Mouse (Mus musculus) MEL (cell line): ENCODE results near the gene Arhgef25. TPM values are rescaled to one million over a fixed set of nuclear protein-coding genes. Genes with fewer than 3 reads are reported as not detected.

Experiments
- DNase-seq: peaks from one replicate; pipeline ENCODE4 v3.0.0; 2011; ENCODE audit warnings: low read depth, low spot score
- H3K27ac ChIP-seq: 2 replicates; pipeline ENCODE4 v1.5.1; 2012; ENCODE audit warnings: low read depth, mild to moderate bottlenecking, control low read depth, low read length, moderate library complexity; ENCODE audit not compliant: control insufficient read depth
- H3K27me3 ChIP-seq, 2 experiments: fragments of 150-350 bp in 1 of 2; sonication (generic) in 1 of 2; 2 replicates each; pipeline ENCODE4 v1.6.1; 2012; ENCODE audit warnings: low read length in 2 of 2, mild to moderate bottlenecking in 2 of 2, improper control_type of control experiment in 1 of 2, moderate library complexity in 1 of 2; ENCODE audit not compliant: insufficient read depth in 2 of 2, control insufficient read depth in 1 of 2
- H3K36me3 ChIP-seq, 2 experiments: 2 replicates each; pipeline ENCODE4 v1.6.1; 2012 to 2014; ENCODE audit warnings: low read length in 2 of 2, improper control_type of control experiment in 1 of 2, inconsistent platforms in 1 of 2, mild to moderate bottlenecking in 1 of 2; ENCODE audit not compliant: insufficient read depth in 2 of 2, control insufficient read depth in 1 of 2
- H3K4me1 ChIP-seq, 2 experiments: fragments of 150-350 bp in 1 of 2; sonication (generic) in 1 of 2; 2 replicates each; pipeline ENCODE4 v1.6.1; 2012; ENCODE audit warnings: low read length in 2 of 2, improper control_type of control experiment in 1 of 2, mild to moderate bottlenecking in 1 of 2; ENCODE audit not compliant: insufficient read depth in 2 of 2, control insufficient read depth in 1 of 2
- H3K4me3 ChIP-seq, 2 experiments: fragments of 150-350 bp in 1 of 2; sonication (generic) in 1 of 2; 2 replicates each; pipeline ENCODE4 v1.5.1; 2012; ENCODE audit warnings: low read depth in 2 of 2, low read length in 2 of 2, mild to moderate bottlenecking in 2 of 2, moderate library complexity in 2 of 2, control low read depth in 1 of 2, improper control_type of control experiment in 1 of 2; ENCODE audit not compliant: control insufficient read depth in 1 of 2, insufficient read depth in 1 of 2
- H3K79me2 ChIP-seq: 2 replicates; pipeline ENCODE4 v1.6.1; 2012; ENCODE audit warnings: mild to moderate bottlenecking, low read length, moderate library complexity; ENCODE audit not compliant: control insufficient read depth, poor library complexity, insufficient read depth
- H3K9ac ChIP-seq: 2 replicates; pipeline ENCODE4 v1.6.1; 2012; ENCODE audit warnings: low read depth, mild to moderate bottlenecking, control low read depth, low read length, moderate library complexity; ENCODE audit not compliant: control insufficient read depth, poor library complexity, severe bottlenecking
- H3K9me3 ChIP-seq: fragments of 150-350 bp; sonication (generic); replicated peaks from 2 replicates; pipeline ENCODE4 v1.6.1; 2012; ENCODE audit warnings: mild to moderate bottlenecking, low read length, improper control_type of control experiment, moderate library complexity; ENCODE audit not compliant: insufficient read depth
- BHLHE40 ChIP-seq: IDR thresholded peaks from 2 replicates; pipeline ENCODE4 v1.6.1; 2012; ENCODE audit warnings: low read depth, mild to moderate bottlenecking, inconsistent platforms, low read length, improper control_type of control experiment, borderline replicate concordance
- CHD1 ChIP-seq: IDR thresholded peaks from 2 replicates; pipeline ENCODE4 v1.6.1; 2012; ENCODE audit warnings: low read depth, mild to moderate bottlenecking, inconsistent platforms, low read length, improper control_type of control experiment
- ETS1 ChIP-seq: IDR thresholded peaks from 2 replicates; pipeline ENCODE4 v1.6.1; 2012; ENCODE audit warnings: low read depth, mild to moderate bottlenecking, inconsistent platforms, low read length, improper control_type of control experiment, moderate library complexity
- GATA1 ChIP-seq: IDR thresholded peaks from 2 replicates; pipeline ENCODE4 v1.6.1; 2011; ENCODE audit warnings: low read depth, low read length, improper control_type of control experiment
- HCFC1 ChIP-seq: IDR thresholded peaks from 2 replicates; pipeline ENCODE4 v1.6.1; 2012; ENCODE audit warnings: low read depth, mild to moderate bottlenecking, inconsistent platforms, low read length, improper control_type of control experiment, moderate library complexity
- JUND ChIP-seq: IDR thresholded peaks from 2 replicates; pipeline ENCODE4 v1.6.1; 2011; ENCODE audit warnings: low read depth, mild to moderate bottlenecking, improper control_type of control experiment, low read length
- MAZ ChIP-seq: IDR thresholded peaks from 2 replicates; pipeline ENCODE4 v1.6.1; 2012; ENCODE audit warnings: low read depth, mild to moderate bottlenecking, inconsistent platforms, low read length, improper control_type of control experiment
- MEF2A ChIP-seq: IDR thresholded peaks from 2 replicates; pipeline ENCODE4 v1.6.1; 2014; ENCODE audit warnings: low read depth, mild to moderate bottlenecking, inconsistent platforms, low read length, improper control_type of control experiment; ENCODE audit not compliant: poor library complexity, insufficient replicate concordance, severe bottlenecking; ENCODE audit errors: extremely low read depth
- MXI1 ChIP-seq: IDR thresholded peaks from 2 replicates; pipeline ENCODE4 v1.6.1; 2011; ENCODE audit warnings: mild to moderate bottlenecking, low read depth, low read length, improper control_type of control experiment
- MYB ChIP-seq: IDR thresholded peaks from 2 replicates; pipeline ENCODE4 v1.6.1; 2011; ENCODE audit warnings: mild to moderate bottlenecking, low read depth, low read length, improper control_type of control experiment
- MYC ChIP-seq: IDR thresholded peaks from 2 replicates; pipeline ENCODE4 v1.6.1; 2011; ENCODE audit warnings: low read depth, mild to moderate bottlenecking, low read length, improper control_type of control experiment, moderate library complexity
- NRF1 ChIP-seq: IDR thresholded peaks from 2 replicates; pipeline ENCODE4 v1.6.1; 2014; ENCODE audit warnings: low read depth, mild to moderate bottlenecking, inconsistent platforms, low read length, improper control_type of control experiment, moderate library complexity; ENCODE audit not compliant: poor library complexity, insufficient read depth, severe bottlenecking
- POLR2A ChIP-seq, 2 experiments: IDR thresholded peaks; 2 replicates each; pipeline ENCODE4 v1.6.1; 2011 to 2012; ENCODE audit warnings: low read length in 2 of 2, mild to moderate bottlenecking in 2 of 2, control low read depth in 1 of 2, improper control_type of control experiment in 1 of 2, low read depth in 1 of 2, moderate library complexity in 1 of 2; ENCODE audit not compliant: control insufficient read depth in 1 of 2, insufficient read depth in 1 of 2, poor library complexity in 1 of 2
- POLR2AphosphoS2 ChIP-seq: IDR thresholded peaks from 2 replicates; pipeline ENCODE4 v1.6.1; 2011; ENCODE audit warnings: low read length, improper control_type of control experiment
- RAD21 ChIP-seq: IDR thresholded peaks from 2 replicates; pipeline ENCODE4 v1.6.1; 2011; ENCODE audit warnings: mild to moderate bottlenecking, low read depth, low read length, improper control_type of control experiment
- RCOR1 ChIP-seq: IDR thresholded peaks from 2 replicates; pipeline ENCODE4 v1.6.1; 2012; ENCODE audit warnings: low read depth, mild to moderate bottlenecking, inconsistent platforms, low read length, improper control_type of control experiment
- TAL1 ChIP-seq: IDR thresholded peaks from 2 replicates; pipeline ENCODE4 v1.6.1; 2012; ENCODE audit warnings: mild to moderate bottlenecking, inconsistent platforms, low read length, moderate library complexity, mixed read lengths
- TCF12 ChIP-seq: IDR thresholded peaks from 2 replicates; pipeline ENCODE4 v1.6.1; 2014; ENCODE audit warnings: low read depth, mild to moderate bottlenecking, inconsistent platforms, low read length, improper control_type of control experiment, moderate library complexity
- ZC3H11A ChIP-seq: IDR thresholded peaks from 2 replicates; pipeline ENCODE4 v1.6.1; 2012; ENCODE audit warnings: low read depth, mild to moderate bottlenecking, inconsistent platforms, low read length, improper control_type of control experiment
- ZMIZ1 ChIP-seq: IDR thresholded peaks from 2 replicates; pipeline ENCODE4 v1.6.1; 2012; ENCODE audit warnings: low read depth, mild to moderate bottlenecking, inconsistent platforms, low read length, improper control_type of control experiment, moderate library complexity
- ZNF384 ChIP-seq: IDR thresholded peaks from 2 replicates; pipeline ENCODE4 v1.6.1; 2012; ENCODE audit warnings: low read depth, mild to moderate bottlenecking, inconsistent platforms, low read length, improper control_type of control experiment
- polyA plus RNA-seq, 2 experiments: library from polyadenylated mRNA; stranded (reverse) in 1 of 2; unstranded in 1 of 2; fragments of >175 nt in 1 of 2; fragments of >200 nt in 1 of 2; gene quantifications; 2 replicates each; pipeline versions ENCODE4 v1.2.1 to v1.2.4; 2012; ENCODE audit warnings: low replicate concordance in 2 of 2, low read depth in 1 of 2; ENCODE audit not compliant: insufficient read length in 2 of 2, insufficient read depth in 1 of 2, missing spikeins in 1 of 2
- total RNA-seq: library from RNA; depleted of rRNA; stranded (reverse); fragments of 300-350 nt; gene quantifications from 2 replicates; pipeline ENCODE4 v1.2.3, GENCODE M21; 2012

Gene Arhgef25
- total and polyA plus RNA-seq, 3 experiments = 16.9 to 44.6 TPM; not detected in 1

DNA sequence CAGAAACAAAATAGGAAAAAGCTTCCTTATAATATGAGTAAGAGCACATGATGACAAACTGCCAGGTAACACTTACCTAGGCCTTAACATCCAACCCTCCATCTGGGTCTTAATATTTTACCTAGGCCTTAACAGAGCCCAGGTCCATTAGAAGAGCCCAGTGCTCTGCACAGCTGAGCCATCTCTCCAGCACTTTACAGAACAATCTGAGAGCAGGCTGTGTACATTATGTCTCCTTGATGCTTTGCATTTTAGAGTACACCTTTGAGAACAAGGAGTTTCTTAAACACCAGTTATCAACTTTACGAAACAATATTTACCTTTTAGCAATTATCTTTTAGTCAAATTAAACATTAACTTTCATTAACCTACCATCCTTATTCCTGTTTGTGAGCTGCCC, 33.8 kb downstream of the Arhgef25 start:
- Histone ChIP-seq H3K79me2 (no peaks in the 10 kb centered on the region), H3K4me1 (peaks cover 2 to 10% of the 10 kb centered on the region in 2 experiments; a peak in 2 of 4 replicates), H3K27me3 (no peaks in the 10 kb centered on the region), H3K36me3 (peaks cover 0 to 5% of the 10 kb centered on the region in 2 experiments; a peak in 2 of 4 replicates), H3K27ac (no peak overlapping the region), H3K4me3 (no peak overlapping the region), H3K9me3 (no peaks in the 10 kb centered on the region), H3K9ac (no peak overlapping the region)
- TF ChIP-seq BHLHE40 = no peak
- no peak for TF ChIP-seq MAZ
- no peak for TF ChIP-seq MYB
- TF ChIP-seq MEF2A = no peak
- TF ChIP-seq RCOR1 = no peak
- TF ChIP-seq CHD1 = no peak
- no peak for TF ChIP-seq HCFC1
- no peak for TF ChIP-seq ZMIZ1
- no peak for TF ChIP-seq TAL1
- no peak for TF ChIP-seq ZC3H11A
- no peak for TF ChIP-seq ZNF384
- TF ChIP-seq GATA1 = no peak
- TF ChIP-seq NRF1 = no peak
- no peak for TF ChIP-seq MXI1
- no peak for DNase-seq

DNA sequence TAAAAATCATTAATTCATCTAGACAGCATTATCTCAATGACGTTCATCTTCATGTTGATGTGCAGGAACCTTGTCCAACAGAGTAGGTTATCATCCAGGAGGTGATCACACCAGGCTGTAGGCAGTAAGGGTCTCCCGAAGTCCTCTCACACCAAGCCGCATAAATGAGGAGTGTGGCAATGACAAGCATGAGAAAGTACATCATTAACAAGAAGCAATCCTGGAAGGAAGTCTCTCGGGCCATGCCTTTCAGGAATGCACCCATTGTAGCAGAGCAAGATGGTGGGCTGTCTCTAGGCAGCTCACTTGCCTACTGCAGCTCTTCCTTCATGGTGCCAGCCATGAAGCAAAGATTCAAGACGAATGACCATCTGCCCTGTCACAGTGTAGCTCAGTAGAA, 35.2 kb downstream of the Arhgef25 start:
- Histone ChIP-seq H3K4me1 (peaks cover 0 to 4% of the 10 kb centered on the region in 2 experiments; a peak in 1 of 4 replicates), H3K36me3 (no peaks in the 10 kb centered on the region), H3K4me3 (no peak overlapping the region), H3K27ac (no peak overlapping the region), H3K9me3 (no peaks in the 10 kb centered on the region), H3K27me3 (no peaks in the 10 kb centered on the region), H3K9ac (no peak overlapping the region), H3K79me2 (no peaks in the 10 kb centered on the region)
- TF ChIP-seq MEF2A (no peak), CHD1 (no peak), JUND (no peak), ETS1 (no peak), POLR2A (IDR thresholded peaks at IDR 0.05; ENCODE audit: control insufficient read depth in 1 of 2, insufficient read depth in 1 of 2, low read depth in 1 of 2, low read length in 2 of 2, poor library complexity in 1 of 2) (no peak), NRF1 (no peak), TCF12 (no peak), POLR2AphosphoS2 (no peak), BHLHE40 (no peak), MAZ (no peak), RAD21 (no peak), MYC (no peak)
- DNase-seq = no peak
